Mouse (Mus musculus): ENCODE measurements around the gene BC067074.

BC067074 gene

DNA sequence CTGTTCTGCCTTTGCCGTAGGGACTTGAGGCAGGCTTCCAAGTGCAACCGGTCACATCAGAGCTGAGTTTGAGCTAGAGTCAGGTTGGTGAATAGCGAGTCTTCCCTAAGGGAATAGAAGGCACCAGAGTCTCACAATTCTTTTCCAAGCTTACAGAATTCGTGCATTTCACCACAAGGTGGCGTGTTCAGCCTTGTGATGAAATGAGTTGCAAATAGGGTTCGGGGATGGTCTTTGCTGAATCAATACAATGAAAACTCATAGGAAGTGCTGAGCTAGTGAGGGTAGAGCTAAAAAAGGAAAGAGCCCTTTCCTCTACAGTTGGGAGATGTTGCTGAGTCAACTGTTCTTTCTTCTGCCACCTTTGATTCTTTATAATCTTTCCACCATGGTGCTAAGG lies 29.0 kb downstream of the BC067074 start:
- peak; percentile 30 for DNase-seq (ENCODE audit: low spot score)

DNA sequence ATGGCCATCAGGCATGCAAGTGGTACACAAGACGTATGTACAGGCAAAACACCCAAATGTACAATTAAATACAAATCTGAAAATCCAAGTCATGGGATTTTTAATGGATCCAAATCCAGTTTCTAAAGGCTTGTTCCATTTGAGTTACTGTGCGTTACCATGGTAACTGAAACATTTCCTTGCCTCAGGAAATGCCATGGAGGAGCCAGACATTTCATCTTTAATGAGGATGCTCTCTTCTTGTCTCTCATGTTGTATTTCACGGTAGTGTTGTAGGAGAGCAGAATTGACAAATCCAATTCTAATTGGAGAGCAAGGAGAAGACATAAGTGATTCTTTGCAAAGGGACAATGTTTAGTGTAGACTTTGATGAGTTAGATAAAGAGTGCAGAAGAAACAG lies 31.3 kb downstream of the BC067074 start:
- no peak for DNase-seq (ENCODE audit: low spot score)

DNA sequence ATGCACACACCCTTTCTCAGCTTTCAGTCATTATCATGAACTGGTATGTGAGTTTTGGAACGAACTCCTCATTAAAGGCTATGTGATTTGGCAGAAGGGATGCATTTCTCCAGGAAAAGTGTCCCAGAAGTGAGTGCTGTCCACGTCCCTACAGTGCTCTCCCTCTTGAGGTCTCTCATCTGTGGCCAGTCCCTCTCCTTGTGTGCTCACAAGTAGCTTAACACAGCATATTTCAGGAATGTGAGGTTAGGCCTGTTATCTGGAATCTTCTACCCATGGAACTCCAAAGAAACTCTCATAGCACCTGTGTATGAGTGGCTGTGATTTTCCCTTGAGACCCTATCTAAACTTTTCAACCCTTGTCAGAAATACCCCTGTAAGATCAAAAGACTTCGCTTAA lies 32.7 kb downstream of the BC067074 start:
- DNase-seq (ENCODE audit: low spot score) = no peak

DNA sequence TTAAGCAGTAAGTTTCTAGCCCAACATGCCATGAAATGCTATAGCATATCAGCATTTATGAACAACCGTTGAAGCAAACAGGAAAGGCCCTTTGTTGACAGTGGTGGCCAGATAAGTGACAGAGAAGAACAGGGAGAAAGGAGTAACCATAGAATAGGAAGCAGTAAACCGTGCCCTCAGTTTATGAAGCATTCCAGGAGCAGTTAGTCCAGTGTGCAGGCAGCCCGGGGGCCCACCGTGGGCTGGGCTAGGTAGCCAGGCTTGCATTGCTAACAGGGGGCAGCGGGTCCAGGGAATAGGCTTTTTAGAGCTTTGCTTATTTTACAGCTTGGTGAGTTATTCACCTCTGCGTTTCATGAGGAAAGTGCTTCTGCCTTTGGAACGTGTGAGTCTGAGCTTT lies 39.3 kb downstream of the BC067074 start:
- no peak for DNase-seq (ENCODE audit: low spot score)

DNA sequence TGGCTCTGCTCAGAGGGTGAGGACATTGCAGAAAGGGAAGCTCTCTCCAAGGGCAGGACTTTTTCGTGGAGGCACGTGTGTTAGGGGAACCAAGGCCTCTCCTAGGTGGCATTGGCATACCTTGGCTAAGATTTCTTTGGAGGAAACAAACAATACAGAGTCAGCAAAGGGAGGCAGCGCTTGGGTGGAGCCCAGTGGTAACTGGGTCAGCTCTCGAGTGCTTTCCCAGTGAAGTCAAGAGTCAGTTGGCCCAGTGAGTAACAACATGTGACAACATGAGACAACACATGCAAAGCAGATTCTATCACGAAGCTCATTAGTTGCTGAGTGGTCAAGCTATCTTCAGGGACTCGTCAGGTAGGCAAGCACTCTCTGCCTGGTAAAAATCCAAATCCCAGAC lies 40.4 kb downstream of the BC067074 start:
- DNase-seq (ENCODE audit: low spot score) = no peak

DNA sequence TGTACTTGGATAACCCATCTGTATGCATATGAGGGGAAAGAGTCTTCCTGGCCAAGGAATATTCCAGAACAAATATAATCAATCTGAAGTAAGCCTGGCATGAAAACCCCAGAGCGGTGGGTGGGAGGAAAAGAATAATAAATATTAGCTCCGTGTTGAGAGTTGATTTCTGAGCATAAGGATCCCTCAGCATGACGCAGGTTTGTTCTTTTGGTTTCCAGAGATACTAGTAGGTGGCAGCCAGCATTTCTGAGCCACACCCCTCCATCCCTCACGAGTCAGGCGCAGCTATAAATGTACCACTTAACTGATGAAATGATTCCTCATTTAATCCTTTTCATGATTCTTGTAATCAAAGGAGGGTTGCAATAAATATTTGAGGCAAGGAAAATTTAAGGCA lies 41.0 kb downstream of the BC067074 start:
- DNase-seq (ENCODE audit: low spot score) = no peak

DNA sequence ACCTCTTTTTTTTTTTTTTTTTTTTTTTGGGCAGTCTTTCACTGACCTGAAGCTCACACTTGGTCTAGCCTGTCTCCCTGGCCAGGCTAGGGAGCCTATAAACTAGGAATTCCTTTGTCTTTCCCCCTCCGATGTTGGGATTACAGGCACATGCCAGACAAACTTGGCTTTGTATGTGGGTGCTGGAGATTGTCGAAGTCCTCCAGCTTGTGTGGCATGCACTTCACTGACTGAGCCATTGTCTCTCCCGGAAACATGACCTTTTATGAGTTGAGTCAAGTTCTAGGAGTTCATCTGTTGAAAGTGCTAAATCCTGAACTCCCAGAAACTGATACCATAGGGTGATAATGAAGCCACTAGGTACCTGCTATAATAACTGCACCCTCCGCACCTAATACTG lies 41.8 kb downstream of the BC067074 start:
- no peak for DNase-seq (ENCODE audit: low spot score)

DNA sequence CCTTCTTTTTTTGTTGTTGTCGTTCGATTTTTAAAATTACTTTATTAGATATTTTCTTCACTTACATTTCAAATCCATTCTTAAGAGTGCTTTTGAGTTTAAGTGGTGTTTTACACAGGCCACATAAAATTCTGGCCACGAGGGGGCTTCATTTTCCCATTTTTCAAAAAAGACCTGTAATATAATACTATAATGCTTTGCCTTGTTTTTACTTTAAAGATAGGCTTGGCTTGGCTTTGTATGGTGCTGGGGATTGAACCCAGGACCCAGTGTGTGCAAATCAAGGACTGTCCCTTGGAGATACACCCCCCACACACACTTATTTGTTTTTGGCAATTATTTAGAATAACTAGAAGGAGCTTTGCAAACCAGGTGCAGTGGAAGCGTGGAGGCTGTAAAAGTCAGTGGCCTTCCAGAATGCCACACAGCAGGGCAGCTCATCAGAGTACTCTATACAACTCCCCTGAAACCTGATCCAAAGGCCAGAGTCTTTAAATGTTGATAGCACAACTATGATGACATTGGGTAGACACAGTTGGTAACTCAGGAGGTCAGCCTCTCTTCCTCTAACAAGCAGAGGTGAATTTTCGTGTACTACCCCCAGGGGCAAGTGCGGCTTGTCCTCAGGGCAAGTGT lies 44.4 kb downstream of the BC067074 start:
- DNase-seq (ENCODE audit: low spot score) = no peak

DNA sequence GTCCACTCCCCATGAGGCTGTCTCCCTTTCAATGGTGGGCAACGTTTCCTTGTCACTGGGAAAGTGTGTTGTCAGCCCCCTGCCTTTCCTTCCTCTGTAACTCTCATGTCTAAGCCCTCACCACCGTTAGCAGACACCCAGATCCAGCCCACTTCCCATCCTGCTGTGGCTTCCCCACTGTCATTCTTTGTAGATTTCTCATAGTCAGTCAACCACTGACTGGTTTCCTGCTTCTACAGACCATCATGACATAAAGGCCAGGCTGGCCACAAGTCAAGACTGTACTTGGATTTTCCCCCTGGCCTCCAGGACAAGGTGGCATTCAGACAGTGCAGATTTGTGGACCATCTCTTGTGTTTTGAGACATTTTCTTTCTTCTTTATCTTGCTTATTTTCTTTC lies 47.7 kb downstream of the BC067074 start:
- DNase-seq (ENCODE audit: low spot score) = no peak

DNA sequence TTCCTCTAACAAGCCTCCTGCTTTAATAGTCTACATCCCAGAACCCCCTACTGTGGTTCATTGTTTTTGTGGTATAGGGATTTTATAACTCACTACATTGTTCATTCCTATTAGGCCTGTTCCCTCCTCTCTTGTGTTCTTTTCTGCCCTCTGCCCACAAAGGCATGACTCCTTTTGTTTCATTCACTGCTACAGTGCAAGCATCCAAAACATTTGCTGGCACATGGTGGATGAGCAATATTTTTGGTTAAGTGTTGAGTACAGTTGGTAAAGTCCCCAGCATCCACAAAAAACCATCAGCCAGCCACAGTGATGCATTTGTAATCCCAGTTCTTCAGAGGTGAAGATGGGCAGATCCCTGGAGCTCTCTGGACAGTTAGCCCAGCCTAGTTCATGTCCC lies 48.2 kb downstream of the BC067074 start:
- DNase-seq (ENCODE audit: low spot score) = no peak

DNA sequence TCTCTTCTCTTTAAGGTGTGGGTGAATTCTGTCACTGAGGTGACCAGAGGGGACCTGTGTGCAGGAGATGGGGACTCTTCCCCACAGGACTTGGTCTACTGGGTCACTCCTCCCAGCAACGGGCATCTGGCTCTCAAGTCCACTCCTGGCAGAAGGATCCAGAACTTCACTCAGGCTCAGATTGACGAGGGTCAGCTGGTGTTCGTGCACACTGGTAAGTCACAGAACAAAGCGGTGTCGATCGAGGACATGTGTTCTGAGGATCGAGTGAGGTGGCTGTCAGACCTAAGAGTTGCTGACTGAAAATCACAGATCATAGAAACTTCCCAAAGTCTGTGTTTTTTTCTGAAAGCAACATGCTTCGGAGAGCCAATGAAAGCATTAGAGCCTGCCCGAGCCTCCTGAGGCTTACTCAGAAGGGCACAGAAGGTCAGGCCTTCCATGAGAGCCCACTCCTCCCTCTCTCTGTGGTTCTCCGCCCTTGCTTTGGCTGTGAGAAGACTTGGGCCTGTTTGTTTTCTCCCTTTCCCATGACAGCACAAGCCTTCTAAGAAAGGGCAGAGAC lies 49.5 kb downstream of the BC067074 start:
- no peak for DNase-seq (ENCODE audit: low spot score)

DNA sequence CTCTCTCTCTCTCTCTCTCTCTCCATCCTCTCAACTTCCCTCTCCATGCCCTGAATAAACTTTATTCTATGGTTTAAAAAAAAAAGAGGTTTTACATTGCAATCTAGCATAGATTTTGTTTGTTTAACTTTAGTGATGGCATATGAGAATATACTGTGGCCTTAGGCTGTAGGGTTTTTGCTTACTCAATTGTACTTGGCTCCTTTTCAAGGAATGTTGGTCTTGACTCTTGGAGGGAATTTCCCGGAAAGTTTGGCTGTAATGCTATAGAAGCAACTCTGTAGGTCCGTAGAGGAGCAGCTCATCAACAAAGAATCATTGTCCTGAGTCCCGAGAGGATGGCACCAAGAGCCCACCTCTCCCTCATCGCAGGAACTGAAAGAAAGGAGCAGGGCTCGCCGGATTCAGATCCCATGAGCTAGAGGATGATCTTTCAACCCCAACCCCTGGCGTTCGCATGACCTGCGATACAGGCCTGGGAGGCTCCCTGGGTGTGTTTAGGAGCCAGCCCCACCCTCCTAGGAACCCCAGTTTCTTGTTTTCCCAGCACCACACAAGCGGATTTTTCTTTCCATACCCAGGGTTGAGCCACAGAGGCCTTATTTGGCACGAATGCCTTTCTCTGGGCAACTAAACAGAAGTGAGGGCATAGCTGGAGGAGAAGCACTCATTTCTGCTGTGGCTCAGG lies 57.9 kb downstream of the BC067074 start:
- DNase-seq (ENCODE audit: low spot score) = no peak

DNA sequence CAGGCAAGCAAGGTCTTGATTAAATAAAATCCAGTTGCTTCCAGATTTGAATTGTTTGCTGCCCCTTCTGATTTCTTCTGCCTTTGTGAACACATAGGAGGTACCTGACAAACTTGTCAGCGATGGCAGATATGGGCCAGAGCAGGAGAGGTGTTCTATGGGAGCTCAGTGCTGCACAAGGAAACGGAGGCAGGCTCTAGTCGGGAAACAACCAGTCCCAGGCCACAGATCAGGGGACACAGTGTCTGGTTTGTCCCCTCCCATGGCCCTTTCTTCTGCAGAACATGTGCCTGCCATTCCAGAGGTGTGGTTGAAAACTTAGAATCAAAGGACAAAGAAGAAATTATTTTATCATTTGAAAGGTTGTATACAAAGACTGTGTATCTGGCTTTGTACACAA lies 60.6 kb downstream of the BC067074 start:
- no peak for DNase-seq (ENCODE audit: low spot score)

DNA sequence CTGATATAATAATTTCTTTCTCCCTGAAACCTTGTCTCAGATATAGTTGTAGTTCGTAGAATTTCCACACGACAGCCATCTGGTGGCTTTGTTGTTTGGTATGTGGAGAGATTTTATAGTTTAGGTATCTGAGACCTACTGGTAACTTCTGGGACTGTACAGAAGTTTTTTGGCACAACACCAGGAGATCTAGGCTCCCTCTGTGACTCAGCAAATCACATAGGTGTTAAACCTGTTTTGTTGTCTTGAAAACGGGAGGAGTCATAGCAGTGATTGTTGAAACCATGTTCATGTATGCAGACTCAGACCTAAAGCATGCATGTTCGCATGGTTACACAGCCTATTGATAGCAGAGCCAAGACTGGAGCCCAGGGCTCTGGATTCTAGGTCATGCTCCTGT lies 61.0 kb downstream of the BC067074 start:
- no peak for DNase-seq (ENCODE audit: low spot score)

DNA sequence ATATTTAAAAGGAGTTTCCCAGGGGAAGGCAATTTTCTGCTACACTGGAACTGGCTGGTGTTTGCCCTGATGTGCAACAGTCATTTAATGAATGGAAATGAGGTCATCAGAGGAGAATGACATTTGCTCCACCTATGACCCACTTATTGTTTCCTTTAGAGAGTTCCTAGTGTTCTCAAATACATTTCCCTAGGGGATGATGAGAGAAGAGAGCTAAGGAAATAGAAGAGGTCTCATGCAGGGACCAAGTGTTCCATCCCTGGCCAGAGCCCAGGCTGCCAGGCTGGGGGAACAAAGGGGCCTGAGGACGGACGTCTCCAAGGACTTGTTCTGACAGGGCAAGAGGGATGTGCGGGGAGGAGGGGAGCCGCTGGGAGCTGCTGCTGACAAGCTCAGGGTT lies 62.1 kb downstream of the BC067074 start:
- DNase-seq (ENCODE audit: low spot score) = no peak

DNA sequence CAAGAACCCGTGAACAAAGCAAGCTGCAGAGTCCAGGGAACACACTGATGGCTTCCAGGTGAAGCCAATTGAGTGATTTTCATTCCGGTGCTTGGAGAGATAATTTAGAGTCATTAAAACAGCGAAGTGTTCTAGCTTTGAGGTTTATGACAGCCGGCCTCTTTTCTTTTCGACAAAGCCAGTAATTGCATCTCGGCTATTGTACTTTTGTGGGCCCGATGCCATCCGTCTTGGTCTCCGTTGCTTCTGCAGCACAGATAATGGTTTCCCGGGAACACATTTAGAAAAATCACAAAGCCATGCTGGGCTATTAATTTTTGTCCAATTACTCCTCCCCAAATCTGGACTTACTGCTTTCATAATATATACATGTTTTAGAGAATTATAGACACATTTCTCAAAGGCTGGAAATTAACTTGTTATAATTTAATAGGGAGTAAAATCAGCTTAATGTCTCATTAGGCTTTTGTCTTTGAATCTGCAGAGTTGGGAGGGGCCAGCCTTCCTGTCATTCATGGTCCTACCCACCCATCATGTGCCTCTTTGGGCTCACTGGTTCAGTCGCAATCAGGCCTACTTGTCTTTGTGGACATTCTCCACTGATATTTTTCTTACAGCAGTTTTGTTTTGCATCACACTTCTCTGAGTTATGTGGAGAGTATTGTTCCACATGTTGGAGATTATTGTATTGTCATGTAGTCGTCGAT lies 64.6 kb downstream of the BC067074 start:
- DNase-seq (ENCODE audit: low spot score) = no peak

DNA sequence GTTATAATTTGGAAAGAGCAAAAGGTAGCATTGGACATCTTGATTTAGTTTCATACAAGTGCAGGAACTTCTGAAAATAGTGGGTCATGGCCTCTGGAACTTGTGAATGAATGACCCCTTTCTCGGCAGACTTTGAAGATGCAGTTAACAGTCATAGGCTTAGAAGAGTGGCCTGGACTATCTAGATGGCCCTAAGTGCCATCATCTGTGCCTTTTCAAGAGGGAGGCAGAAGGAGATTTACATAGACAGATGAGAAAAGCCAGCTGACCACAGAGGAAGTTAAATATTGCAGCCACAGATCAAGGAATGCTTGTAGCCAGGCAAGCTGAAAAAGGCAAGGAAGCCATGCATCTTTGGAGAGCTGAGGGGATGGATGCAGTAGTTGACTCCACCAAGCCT lies 66.7 kb downstream of the BC067074 start:
- DNase-seq (ENCODE audit: low spot score) = no peak

DNA sequence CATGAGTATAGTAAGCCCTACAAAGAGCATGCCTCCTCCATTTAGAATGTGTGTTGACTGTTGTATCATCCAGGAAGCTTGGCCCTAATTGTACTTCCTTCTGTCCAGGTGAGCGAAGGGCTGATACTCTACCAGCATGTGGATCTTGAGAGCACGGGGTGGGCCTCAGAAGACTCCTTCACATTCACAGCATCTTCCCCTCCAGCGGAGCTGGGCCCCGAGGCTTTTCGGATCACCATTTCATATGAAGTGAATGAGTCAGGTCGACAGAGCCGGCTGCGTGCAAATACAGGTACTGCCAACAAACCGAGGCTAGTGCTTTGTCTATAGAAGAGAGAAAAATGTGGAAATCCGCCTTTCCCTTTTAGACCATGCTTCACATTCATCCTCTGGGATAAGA lies 73.0 kb downstream of the BC067074 start:
- no peak for DNase-seq (ENCODE audit: low spot score)

DNA sequence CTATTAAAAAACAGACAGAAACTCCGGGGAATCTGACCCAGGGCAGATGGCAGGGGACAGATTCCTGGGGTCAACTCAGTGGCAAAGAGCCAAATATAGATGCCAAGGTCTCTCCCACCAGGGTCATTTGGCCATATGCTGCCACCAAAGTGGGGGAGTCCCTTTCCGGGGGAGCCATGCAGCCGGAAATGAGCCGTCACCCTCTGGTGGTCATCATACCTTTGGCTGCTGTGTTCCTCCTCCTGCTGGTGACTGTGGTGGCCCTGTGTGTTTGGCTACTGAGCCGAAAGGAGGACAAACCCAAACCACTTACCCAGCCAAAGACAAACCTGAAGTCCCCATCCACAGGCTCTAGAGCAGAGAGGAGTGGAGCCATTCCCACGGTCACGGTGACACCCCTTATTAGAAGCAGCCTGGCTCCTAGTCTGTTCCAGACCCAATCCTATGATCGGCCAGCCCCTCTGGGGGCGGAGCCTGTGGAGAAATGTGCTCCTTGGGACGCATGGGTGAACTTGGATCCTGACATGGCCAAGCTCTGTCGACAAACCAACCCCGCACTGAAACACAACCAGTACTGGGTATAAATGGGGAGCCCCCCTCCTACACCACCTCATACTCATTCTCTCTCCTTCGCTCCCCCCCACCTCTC lies 76.1 kb downstream of the BC067074 start:
- no peak for DNase-seq (ENCODE audit: low spot score)

DNA sequence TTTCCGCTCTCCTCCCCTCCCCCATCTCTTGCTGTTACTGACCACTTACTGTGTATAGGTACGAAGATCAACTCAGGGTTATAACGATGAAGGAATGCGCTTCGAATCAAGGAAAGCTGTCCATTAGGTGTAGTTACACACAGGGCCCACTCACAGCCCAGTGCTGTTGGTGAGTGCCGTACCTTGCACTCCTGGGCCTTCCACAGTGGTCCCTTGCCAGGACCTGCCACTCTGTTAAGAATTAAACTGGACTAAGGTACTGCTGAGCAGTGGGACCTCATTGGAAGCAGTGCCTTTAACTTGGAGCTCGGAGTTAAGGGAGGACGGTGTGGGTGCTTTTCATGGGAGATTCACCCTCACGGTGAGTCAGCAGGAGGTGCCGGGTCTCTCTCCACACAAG lies 76.7 kb downstream of the BC067074 start:
- DNase-seq (ENCODE audit: low spot score) = no peak

DNA sequence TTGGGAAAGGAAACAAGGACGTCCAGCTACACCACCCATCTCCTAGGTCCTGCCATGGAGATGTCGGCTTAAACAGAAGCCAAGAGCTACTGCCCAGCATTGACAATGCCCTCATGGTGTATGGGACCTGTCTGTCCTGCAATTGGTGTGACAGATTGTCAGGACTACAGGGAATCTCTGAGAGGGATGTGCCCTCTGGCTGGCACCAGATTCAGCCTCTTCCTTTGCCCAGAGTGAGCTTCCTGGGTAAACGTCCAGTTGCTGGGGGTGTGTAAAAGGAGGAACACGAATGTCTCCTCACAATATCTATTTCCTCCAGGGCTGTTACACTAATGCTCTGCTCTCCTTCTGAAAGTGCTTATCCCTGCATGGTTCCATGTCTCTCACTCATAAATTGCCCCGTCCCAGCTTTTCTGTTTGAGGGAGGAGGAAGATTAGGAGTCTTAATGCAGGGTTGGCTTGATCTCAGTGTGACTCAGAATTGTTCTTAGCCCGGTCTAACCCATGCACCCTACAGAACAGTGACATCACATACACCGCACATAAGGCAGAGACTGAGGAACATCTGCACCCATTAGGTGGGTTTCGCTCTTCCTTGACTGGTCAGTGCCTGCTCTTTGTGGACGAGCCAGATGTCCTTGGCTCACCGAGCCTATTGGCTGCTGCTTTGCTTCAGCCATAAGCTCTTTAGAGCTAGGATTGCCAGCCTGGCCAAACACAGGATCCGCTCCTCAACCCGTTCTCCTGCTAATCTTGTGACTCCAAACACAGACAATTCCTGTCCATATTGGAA lies 80.5 kb downstream of the BC067074 start:
- no peak for DNase-seq (ENCODE audit: low spot score)

DNA sequence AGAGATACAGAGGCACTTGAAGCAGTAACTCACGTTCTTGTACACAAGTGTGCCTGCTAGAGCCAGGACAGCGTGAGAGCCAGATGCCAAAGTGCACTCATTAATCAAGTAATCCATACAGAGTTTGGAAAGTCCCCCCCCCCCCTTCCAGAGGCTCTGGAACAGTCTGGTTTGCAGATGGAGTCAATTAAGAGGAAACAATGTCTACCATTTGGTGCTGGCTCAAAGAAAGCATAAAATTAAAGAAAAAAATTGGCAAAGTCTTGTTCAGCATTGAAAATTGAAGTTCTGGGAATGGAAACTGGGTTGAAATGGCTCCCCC lies 81.1 kb downstream of the BC067074 start:
- peak; percentile 9 for DNase-seq (ENCODE audit: low spot score)
